Mouse (Mus musculus) heart, embryonic 10.5 days (tissue): ENCODE data around the gene Dact3. TPM values are rescaled to one million over a fixed set of nuclear protein-coding genes. Genes with fewer than 3 reads are reported as not detected.
A peak's percentile ranks its signal among the peaks of the same experiment; 100 is the strongest.

Source experiments
- DNase-seq: peaks from one replicate; pipeline ENCODE4 v3.0.0-alpha.2; 2017; ENCODE audit warnings: low spot score
- H3K27ac ChIP-seq: fragments of 300-500 bp; sonication (generic); 2 replicates; pipeline ENCODE4 v1.5.1; 2016; ENCODE audit warnings: mild to moderate bottlenecking
- H3K27me3 ChIP-seq: fragments of 300-500 bp; sonication (generic); 2 replicates; pipeline ENCODE4 v1.6.1; 2016; ENCODE audit warnings: mild to moderate bottlenecking; ENCODE audit not compliant: poor library complexity, insufficient read depth, severe bottlenecking
- H3K36me3 ChIP-seq: fragments of 300-500 bp; sonication (generic); 2 replicates; pipeline ENCODE4 v1.6.1; 2016; ENCODE audit warnings: mild to moderate bottlenecking, moderate library complexity
- H3K4me1 ChIP-seq: fragments of 300-500 bp; sonication (generic); 2 replicates; pipeline ENCODE4 v1.6.1; 2016; ENCODE audit warnings: mild to moderate bottlenecking
- H3K4me3 ChIP-seq: fragments of 300-500 bp; sonication (generic); 2 replicates; pipeline ENCODE4 v1.5.1; 2016; ENCODE audit warnings: mild to moderate bottlenecking, moderate library complexity
- H3K9me3 ChIP-seq: fragments of 300-500 bp; sonication (generic); 2 replicates; pipeline ENCODE4 v1.6.1; 2016; ENCODE audit warnings: mild to moderate bottlenecking, moderate library complexity
- WGBS: fragments of 180-500 bp; shearing (Covaris S2); methylation state at CpG from one replicate; pipeline ENCODE4 v1.1.7; 2016; 5-methylcytosine and 5-hydroxymethylcytosine counted together
- polyA plus RNA-seq: library from polyadenylated mRNA; unstranded; fragments of >200 nt; fragmentation: Nextera tagmentation; extraction: Ambion mirVana; gene quantifications from 2 replicates; pipeline ENCODE4 v1.2.1, GENCODE M21; 2016

The Dact3 gene
- polyA plus RNA-seq, 1 experiment from 2014 or later = 7.2 TPM

DNA sequence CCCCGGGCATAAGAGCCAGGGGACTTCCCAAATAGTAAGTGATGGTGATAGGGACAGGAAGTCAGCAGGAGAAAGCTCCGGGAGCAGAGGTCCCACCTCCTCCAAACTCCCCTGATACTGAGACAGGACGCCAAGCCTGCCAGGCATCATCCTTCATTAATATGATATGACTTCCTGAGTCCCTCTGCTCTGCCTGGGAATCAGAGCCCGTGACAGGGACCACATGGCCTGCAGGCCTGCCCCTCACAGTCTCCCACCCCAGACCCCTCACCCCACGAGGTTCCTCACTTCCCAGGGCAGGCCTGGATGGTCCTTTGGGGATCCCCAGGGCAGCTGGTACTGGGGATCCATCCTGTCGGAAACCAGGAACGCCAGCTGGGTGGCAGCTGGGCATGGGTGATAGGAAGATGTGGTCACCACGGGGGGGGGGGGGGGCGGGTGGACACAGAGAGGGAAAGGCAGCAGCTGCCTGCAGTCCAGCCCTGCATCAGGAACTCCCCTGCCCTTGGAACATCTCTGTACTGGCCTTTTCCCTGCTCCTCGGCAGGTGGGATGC is 29.1 kb downstream of the Dact3 start:
- H3K27me3 ChIP-seq = peaks cover 84% of the 10 kb centered on the region
- H3K27ac ChIP-seq = peak overlapping the region; percentile 22; the same call in 1 of the 2 replicates
- DNase-seq = no peak
- H3K36me3 ChIP-seq = no peaks in the 10 kb centered on the region
- WGBS = 40% methylated on average over 9 of the region's 10 CpGs
- no peaks in the 10 kb centered on the region for H3K9me3 ChIP-seq
- H3K4me1 ChIP-seq = peaks cover 60% of the 10 kb centered on the region
- no peak overlapping the region for H3K4me3 ChIP-seq

DNA sequence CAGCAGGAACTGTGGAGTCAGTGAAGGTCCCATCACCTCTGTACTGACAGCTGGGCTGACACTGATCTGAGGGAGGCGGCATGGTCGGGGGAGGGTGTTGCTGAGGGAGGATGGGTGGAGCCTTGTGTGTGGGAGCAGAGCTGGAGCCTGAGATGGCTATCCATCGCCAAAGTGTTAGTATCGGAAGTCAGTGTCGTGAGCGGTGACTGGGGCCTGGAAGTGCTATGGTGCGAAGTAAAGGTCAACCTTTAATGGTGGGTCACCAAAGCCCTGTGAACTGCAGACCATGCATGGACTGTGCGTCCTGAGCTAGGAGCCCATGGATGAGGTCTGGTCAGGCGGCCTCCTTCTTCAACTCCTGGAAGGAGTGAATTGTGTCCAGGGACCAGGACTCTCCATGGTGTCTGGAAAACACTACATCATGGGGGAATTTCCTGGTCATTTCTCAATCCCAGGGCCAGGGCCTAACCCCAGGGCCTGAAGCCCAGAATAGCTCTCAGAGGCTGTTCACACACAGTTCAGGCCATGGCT is 30.4 kb downstream of the Dact3 start:
- 28% methylated on average over 9 of the region's 9 CpGs for WGBS
- Histone ChIP-seq H3K27ac (no peak overlapping the region), H3K4me3 (no peak overlapping the region), H3K9me3 (no peaks in the 10 kb centered on the region), H3K4me1 (peaks cover 67% of the 10 kb centered on the region), H3K27me3 (peaks cover 84% of the 10 kb centered on the region), H3K36me3 (no peaks in the 10 kb centered on the region)
- no peak for DNase-seq

- H3K27me3 ChIP-seq = peaks cover 81% of the 10 kb centered on the region
These were observed 31.2 kb downstream of the Dact3 start, which contains the start of gene Ptgir for GRCm38 (mm10) chr7:16906281-16906680. Gene Ptgir, plus strand, starts transcription at chr7:16906490.

GRCm38 (mm10) chr7:16906889-16907559 is 31.9 kb downstream of the Dact3 start:
- H3K27me3 ChIP-seq = peaks cover 78% of the 10 kb centered on the region
- WGBS = 88% methylated on average over 41 of the region's 41 CpGs

More at GRCm38 (mm10) chr7:16906281-16906680, 31.2 kb downstream of the Dact3 start, which contains the start of gene Ptgir:
- 13% methylated on average over 6 of the region's 6 CpGs for WGBS
- Histone ChIP-seq H3K36me3 (no peaks in the 10 kb centered on the region), H3K4me1 (peaks cover 65% of the 10 kb centered on the region), H3K27ac (0 out of 2 replicates have a peak within 1 kb of the TSS, but pooled peaks have one; percentile 17), H3K4me3 (no peak within 1 kb of the TSS), H3K9me3 (no peaks in the 10 kb centered on the region)
- DNase-seq = no peak

GRCm38 (mm10) chr7:16907842-16908241 is 32.7 kb downstream of the Dact3 start:
- Histone ChIP-seq H3K4me3 (peak overlapping the region; percentile 25; the same call in 1 of the 2 replicates), H3K27ac (peak overlapping the region; percentile 47; the same call in 1 of the 2 replicates), H3K4me1 (peaks cover 58% of the 10 kb centered on the region), H3K27me3 (peaks cover 78% of the 10 kb centered on the region), H3K9me3 (no peaks in the 10 kb centered on the region), H3K36me3 (no peaks in the 10 kb centered on the region)
- 17% methylated on average over 7 of the region's 7 CpGs for WGBS
- DNase-seq = no peak

More at GRCm38 (mm10) chr7:16906889-16907559, 31.9 kb downstream of the Dact3 start:
- DNase-seq = no peak
- Histone ChIP-seq H3K4me1 (peaks cover 60% of the 10 kb centered on the region), H3K9me3 (no peaks in the 10 kb centered on the region), H3K27ac (0 out of 2 replicates have a peak overlapping the region, but pooled peaks have one; percentile 17), H3K4me3 (no peak overlapping the region), H3K36me3 (no peaks in the 10 kb centered on the region)

GRCm38 (mm10) chr7:16908367-16908766 is 33.2 kb downstream of the Dact3 start:
- Histone ChIP-seq H3K4me3 (peak overlapping the region; percentile 25), H3K27ac (peak overlapping the region; percentile 47; the same call in 1 of the 2 replicates), H3K27me3 (peaks cover 76% of the 10 kb centered on the region), H3K4me1 (peaks cover 58% of the 10 kb centered on the region), H3K9me3 (no peaks in the 10 kb centered on the region), H3K36me3 (no peaks in the 10 kb centered on the region)
- no peak for DNase-seq
- 35% methylated on average over 11 of the region's 11 CpGs for WGBS

DNA sequence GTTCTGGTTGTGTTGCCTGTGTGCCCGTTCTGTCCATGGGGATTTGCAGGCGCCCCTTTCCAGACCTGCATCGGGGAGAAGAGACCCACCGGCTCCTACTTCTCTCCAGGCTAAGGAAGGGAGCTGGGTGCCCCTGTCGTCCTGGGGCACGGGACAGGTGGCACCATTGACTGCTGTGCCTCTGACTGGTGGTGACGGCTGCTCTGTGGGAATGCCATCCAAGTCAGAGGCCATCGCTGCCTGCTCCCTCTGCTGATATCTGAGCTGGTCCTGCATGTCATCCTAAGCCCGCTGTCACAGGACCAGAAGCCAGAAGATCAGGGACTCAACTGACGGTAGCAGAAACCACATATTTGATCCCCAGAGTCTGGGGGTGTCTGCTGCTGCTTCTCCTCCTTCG is 33.7 kb downstream of the Dact3 start:
- Histone ChIP-seq H3K9me3 (no peaks in the 10 kb centered on the region), H3K36me3 (no peaks in the 10 kb centered on the region), H3K4me3 (peak overlapping the region; percentile 25; the same call in 1 of the 2 replicates), H3K27me3 (peaks cover 71% of the 10 kb centered on the region), H3K27ac (peak overlapping the region; percentile 47; the same call in 1 of the 2 replicates), H3K4me1 (peaks cover 56% of the 10 kb centered on the region)
- DNase-seq = no peak
- WGBS = 46% methylated on average over 11 of the region's 11 CpGs

DNA sequence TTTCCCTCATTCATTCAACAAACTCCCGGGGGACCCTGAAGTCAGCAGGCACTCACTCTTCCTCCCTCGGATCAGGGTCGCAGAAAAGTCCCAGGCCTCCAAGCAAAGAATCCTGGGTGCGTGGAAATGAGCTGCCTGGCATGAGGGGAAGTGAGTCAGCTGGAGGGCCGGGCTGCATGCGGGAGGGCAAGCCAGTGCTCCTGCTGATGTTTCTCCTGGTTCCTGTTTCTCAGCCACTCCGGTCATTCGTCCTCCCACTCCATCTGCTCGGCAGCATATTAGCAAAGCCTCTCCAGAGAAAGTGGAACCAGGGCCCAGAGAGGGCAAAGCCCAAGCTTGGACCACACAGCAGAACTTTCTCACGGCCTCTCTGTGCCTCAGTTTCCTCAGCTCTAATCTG is 34.8 kb downstream of the Dact3 start:
- WGBS = 41% methylated on average over 10 of the region's 10 CpGs
- Histone ChIP-seq H3K4me1 (peaks cover 49% of the 10 kb centered on the region), H3K27ac (no peak overlapping the region), H3K27me3 (peaks cover 63% of the 10 kb centered on the region), H3K36me3 (peaks cover 9% of the 10 kb centered on the region), H3K4me3 (no peak overlapping the region), H3K9me3 (no peaks in the 10 kb centered on the region)
- no peak for DNase-seq

- WGBS = 93% methylated on average over 3 of the region's 3 CpGs
- DNase-seq = no peak
- peaks cover 32% of the 10 kb centered on the region for H3K4me1 ChIP-seq
- peaks cover 47% of the 10 kb centered on the region for H3K27me3 ChIP-seq
- H3K27ac ChIP-seq = no peak overlapping the region
- peaks cover 28% of the 10 kb centered on the region for H3K36me3 ChIP-seq
- H3K4me3 ChIP-seq = no peak overlapping the region
- H3K9me3 ChIP-seq = no peaks in the 10 kb centered on the region
These were observed 36.8 kb downstream of the Dact3 start for GRCm38 (mm10) chr7:16911904-16912303.

DNA sequence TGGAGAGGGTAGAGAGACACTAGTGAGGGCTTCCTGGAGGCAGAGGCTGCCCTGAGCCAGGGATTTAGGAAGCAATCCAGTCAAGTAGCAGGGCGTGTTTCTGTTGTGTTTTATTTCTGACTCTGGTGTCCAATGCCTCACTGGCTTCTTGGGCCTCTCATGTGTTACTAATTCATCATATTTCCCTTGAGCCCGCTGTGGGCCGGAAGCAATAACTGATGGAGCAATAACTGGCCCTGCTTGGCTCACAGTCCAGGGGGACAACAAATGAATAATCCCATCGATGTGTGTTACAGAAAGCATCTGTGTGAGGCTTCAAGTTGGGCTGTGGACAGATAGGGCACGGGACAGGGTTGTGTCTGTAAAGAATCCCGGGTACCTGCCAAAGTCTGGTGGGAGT is 37.2 kb downstream of the Dact3 start:
- 82% methylated on average over 6 of the region's 6 CpGs for WGBS
- Histone ChIP-seq H3K36me3 (peaks cover 32% of the 10 kb centered on the region), H3K27ac (no peak overlapping the region), H3K27me3 (peaks cover 43% of the 10 kb centered on the region), H3K9me3 (no peaks in the 10 kb centered on the region), H3K4me3 (no peak overlapping the region), H3K4me1 (peaks cover 32% of the 10 kb centered on the region)
- DNase-seq = no peak

GRCm38 (mm10) chr7:16913806-16914452 is 38.8 kb downstream of the Dact3 start:
- Histone ChIP-seq H3K4me3 (no peak overlapping the region), H3K27me3 (peaks cover 37% of the 10 kb centered on the region), H3K9me3 (no peaks in the 10 kb centered on the region), H3K27ac (no peak overlapping the region), H3K36me3 (peaks cover 48% of the 10 kb centered on the region), H3K4me1 (peaks cover 25% of the 10 kb centered on the region)
- WGBS = 35% methylated on average over 10 of the region's 10 CpGs
- DNase-seq = no peak

DNA sequence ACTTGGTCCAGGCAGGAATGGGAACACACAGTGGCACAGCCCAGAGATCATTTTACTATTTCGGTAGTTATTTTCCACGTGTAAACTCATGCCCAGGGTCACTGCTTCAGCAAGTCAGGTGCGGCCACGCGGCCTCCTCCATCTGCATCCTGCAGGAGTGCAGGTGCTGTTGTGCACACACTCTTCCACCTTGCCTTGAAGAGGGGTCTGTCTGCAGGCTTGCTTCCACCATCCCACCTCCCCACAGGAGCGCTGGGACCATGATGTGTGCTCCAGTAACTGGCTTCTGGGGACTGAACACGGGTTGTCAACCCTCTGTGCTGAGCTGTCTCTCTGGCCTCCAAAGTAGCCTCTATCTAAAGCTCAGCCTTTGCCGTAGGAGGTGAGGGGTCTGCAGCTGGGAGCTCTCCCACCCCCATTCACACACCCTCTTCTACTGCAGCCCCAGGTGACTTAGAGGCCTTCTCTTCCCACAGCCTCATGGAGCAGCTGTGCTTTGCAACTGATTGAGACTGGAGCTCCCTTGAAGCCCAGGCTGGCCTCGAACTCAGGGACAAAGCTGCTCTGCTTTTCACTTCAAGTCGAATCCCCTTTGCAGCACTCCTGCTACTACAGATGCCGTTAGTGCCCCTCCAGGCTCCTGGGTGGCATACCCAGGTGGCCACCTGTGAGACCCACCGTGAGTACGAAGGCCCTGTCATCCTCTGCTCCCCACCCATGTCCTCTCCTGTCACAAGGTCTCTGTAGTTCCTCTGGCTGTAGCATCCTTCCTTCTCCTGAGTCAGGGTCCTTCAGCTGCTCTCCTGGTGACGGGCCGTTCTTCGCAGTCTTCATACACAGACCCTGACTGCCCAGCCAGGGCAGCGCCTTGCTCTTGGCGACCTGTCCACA is 39.6 kb downstream of the Dact3 start:
- Histone ChIP-seq H3K4me1 (peaks cover 25% of the 10 kb centered on the region), H3K4me3 (no peak overlapping the region), H3K36me3 (peaks cover 56% of the 10 kb centered on the region), H3K9me3 (no peaks in the 10 kb centered on the region), H3K27ac (no peak overlapping the region), H3K27me3 (peaks cover 29% of the 10 kb centered on the region)
- WGBS = 83% methylated on average over 18 of the region's 18 CpGs
- no peak for DNase-seq
